Mouse (Mus musculus) forebrain, embryonic 10.5 days (tissue): ENCODE data around the gene Acsf3. TPM values are rescaled to one million over a fixed set of nuclear protein-coding genes. Genes with fewer than 3 reads are reported as not detected.

Experiments
- DNase-seq: peaks from one replicate; pipeline ENCODE4 v3.0.0-alpha.2; 2017; ENCODE audit warnings: low spot score; ENCODE audit errors: extremely low spot score
- H3K27ac ChIP-seq: fragments of 300-500 bp; sonication (generic); 2 replicates; pipeline ENCODE4 v1.5.1; 2016; ENCODE audit warnings: mild to moderate bottlenecking
- H3K27me3 ChIP-seq: fragments of 300-500 bp; sonication (generic); 2 replicates; pipeline ENCODE4 v1.6.1; 2016; ENCODE audit warnings: mild to moderate bottlenecking; ENCODE audit not compliant: poor library complexity, severe bottlenecking
- H3K36me3 ChIP-seq: fragments of 300-500 bp; sonication (generic); replicated peaks from 2 replicates; pipeline ENCODE4 v1.6.1; 2016; ENCODE audit warnings: mild to moderate bottlenecking, moderate library complexity
- H3K4me1 ChIP-seq: fragments of 300-500 bp; sonication (generic); 2 replicates; pipeline ENCODE4 v1.6.1; 2016
- H3K4me3 ChIP-seq: fragments of 300-500 bp; sonication (generic); 2 replicates; pipeline ENCODE4 v1.5.1; 2016; ENCODE audit warnings: mild to moderate bottlenecking, moderate library complexity
- H3K9me3 ChIP-seq: fragments of 300-500 bp; sonication (generic); 2 replicates; pipeline ENCODE4 v1.6.1; 2016; ENCODE audit warnings: mild to moderate bottlenecking, moderate library complexity
- WGBS: fragments of 180-500 bp; shearing (Covaris S2); methylation state at CpG from one replicate; pipeline ENCODE4 v1.1.7; 2016; 5-methylcytosine and 5-hydroxymethylcytosine counted together
- polyA plus RNA-seq: library from polyadenylated mRNA; unstranded; fragments of >200 nt; fragmentation: Nextera tagmentation; extraction: Ambion mirVana; gene quantifications from 2 replicates; pipeline ENCODE4 v1.2.1, GENCODE M21; 2016

Acsf3 gene
- 19.0 and 19.1 TPM in 2 replicates for polyA plus RNA-seq

DNA sequence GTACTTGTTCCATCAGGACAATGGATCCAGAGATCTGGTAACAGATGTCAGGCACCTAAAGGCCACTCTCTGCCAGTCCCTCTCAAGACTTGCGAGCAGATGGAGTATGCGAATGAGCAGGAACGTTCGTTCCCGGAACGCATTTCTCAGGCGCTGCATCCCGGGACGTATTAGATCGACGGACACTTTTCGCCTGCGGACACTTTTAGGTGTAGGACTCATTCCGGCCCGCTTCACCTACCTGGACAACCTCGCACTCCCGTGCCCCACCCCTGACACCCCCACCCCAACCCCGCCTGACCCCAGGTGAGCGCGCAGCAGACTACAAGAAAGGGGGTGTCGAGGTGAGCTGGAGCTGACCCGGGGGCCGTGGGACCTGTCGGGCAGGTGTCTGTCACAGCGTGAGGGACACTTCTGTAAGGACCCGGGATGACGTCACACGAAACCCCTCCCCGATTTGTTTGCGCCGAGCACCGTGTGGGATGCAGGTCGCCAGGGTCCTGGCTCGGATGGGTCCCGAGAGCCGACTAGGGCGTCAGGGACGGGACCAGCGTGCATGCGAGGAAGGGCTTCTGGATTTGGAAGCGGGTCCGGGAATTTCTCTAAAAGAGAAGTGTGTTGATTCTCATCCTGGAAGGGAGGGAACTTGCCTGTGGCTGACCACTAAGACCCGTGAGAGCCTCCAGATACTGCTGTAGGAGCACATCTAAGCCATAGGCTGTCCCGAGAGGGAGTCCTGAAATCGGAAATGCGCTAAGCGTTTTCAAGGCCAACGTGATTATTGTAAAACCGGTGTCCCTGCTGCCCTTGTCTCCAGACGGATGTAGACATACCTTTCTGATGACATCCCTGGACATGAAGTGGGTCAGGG lies at the start of gene Acsf3:
Gene Acsf3 (plus strand): TSS at position 202 of the 871 bp plus-strand sequence.
- peak within 1 kb of the TSS; percentile 86 for H3K27ac ChIP-seq
- peaks cover 3% of the 10 kb centered on the region for H3K36me3 ChIP-seq
- WGBS = 2% methylated on average over 50 of the region's 50 CpGs
- H3K9me3 ChIP-seq = no peaks in the 10 kb centered on the region
- H3K27me3 ChIP-seq = peaks cover 21% of the 10 kb centered on the region; the same call in 1 of the 2 replicates
- peak within 1 kb of the TSS; percentile 70 for H3K4me3 ChIP-seq
- peaks cover 15% of the 10 kb centered on the region for H3K4me1 ChIP-seq
- peak; percentile 76 for DNase-seq

DNA sequence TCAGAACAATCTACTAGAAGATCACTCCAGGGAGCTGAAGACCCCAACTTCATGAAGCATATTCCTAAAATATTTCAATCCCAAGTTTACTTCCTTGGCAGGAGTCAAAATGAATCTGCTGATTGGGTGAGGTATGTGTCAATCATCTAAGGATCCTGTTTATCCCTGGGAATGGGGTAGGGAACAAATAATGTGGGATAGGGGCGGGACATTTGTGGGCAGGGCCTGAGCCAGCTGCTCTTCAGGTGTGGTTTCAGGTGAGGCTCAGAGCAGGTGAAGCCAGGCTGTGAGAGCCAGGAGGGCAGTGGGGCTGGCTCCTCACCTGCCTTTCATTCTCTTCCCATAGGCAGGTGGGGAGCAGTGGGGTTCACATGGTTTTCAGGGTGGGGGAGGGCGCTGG lies 48.5 kb upstream of the Acsf3 start:
- no peak overlapping the region for H3K27ac ChIP-seq
- 61% methylated on average over 2 of the region's 2 CpGs for WGBS
- H3K4me1 ChIP-seq = peaks cover 12% of the 10 kb centered on the region

DNA sequence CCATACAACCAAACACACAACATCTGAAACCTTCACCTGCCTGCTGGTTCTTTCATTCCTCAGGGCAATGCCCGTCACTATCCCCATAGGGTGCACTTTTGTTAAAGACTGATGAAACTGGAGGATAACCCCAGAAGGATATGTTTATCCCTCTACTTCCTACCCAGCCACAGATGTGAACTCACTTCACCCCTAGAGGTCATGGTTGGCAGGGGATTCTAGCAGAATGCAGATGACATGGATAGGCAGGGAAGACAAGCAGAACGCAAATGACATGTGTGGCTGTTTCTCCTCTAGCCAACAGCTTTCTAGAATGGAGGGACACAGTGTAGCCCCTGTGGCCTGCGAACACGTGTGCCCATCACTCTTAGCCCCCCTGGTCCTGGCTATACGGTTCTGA lies 47.9 kb upstream of the Acsf3 start:
- 71% methylated on average over 5 of the region's 5 CpGs for WGBS
- Histone ChIP-seq H3K27ac (no peak overlapping the region), H3K4me1 (peaks cover 12% of the 10 kb centered on the region), H3K4me3 (no peak overlapping the region), H3K36me3 (no peaks in the 10 kb centered on the region), H3K27me3 (peaks cover 16% of the 10 kb centered on the region), H3K9me3 (no peaks in the 10 kb centered on the region)
- DNase-seq = no peak

More for the DNA sequence above, 48.5 kb upstream of the Acsf3 start:
- DNase-seq = no peak
- Histone ChIP-seq H3K36me3 (no peaks in the 10 kb centered on the region), H3K27me3 (peaks cover 22% of the 10 kb centered on the region), H3K4me3 (no peak overlapping the region), H3K9me3 (no peaks in the 10 kb centered on the region)

DNA sequence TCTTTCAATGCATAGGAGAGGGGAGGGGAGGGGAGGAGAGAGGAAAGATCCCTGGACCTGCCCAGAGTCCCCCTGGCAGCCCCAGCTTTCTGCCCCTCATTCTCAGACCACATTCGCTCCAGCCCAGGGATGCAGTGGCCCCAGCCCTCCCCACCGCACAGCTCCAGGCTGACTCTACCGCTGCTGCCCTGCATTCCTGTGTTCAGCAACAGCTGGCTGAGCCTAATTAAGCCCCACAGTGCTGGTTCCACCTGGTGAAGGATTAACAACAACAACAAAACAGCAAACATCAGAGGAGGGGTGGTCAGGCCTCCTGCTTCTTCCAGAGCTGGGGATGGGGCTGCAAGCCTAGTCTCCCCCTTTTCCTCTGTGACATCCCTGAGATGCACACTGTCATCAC lies 46.7 kb upstream of the Acsf3 start:
- Histone ChIP-seq H3K9me3 (no peaks in the 10 kb centered on the region), H3K27ac (no peak overlapping the region), H3K27me3 (peaks cover 11% of the 10 kb centered on the region), H3K36me3 (no peaks in the 10 kb centered on the region), H3K4me3 (no peak overlapping the region), H3K4me1 (peaks cover 12% of the 10 kb centered on the region)
- no peak for DNase-seq
- 14% methylated on average over 3 of the region's 3 CpGs for WGBS

DNA sequence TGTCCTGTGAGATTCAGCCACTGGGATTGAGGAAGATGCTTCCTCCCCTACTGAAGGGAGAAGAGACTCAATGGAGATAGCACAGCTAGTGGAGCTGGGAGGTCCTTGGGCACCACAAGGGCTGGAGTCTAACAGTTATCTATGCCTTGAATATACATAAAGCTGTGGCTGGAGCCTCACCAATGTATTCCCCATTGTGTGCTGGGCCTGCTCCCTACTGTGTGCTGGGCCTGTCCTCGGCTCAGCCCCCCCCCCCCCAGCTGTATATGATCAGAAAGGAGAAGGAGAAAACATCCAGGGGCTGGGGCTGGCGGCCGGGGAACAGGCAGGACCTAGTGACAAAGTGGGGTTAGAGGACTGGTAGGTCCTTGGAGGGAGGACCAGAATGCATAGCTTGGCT lies 40.2 kb upstream of the Acsf3 start:
- H3K27ac ChIP-seq = no peak overlapping the region
- no peak for DNase-seq

DNA sequence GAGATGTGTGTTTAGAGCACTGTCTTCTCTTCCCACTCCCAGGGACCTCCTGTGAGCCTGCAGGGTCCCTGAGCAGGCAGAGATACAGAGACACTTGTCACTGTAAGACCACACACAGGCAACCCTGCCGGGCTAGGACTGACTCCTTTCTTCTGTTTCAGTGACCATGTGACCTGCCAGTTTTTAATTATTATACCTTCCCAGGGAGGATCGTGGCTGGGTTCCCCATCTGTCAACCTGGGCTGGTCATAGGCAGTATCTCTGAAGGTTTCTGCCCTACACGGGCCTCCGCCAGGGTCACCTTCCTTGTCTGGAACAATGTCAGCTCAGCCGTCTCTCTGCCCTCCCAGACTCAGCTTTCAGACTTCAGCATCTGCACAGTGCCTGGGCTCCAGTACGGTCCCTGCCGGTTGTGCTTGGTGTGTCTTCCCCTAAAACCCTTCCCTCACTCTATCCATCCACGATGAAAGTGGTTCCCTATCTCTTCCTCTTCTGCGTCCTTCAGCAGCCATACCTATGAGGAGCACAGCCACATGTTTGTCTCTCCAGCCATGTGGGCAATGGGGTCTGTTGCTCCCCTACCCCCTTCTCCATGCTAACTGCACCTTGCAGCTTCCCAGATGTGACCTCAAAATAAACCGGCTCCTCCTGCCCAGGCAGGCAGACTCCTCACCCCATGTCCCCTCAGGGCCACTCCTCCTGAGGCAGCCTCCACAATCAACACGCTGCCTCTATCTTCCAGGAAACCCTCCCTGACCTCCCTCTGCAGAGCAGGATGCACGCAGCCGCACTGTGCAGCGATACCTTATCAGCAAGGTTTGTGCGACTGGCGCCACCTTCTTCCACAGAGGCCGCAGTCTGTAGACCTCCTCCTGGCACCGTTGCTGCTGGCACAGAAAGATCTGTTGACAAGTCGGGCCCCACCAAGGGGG lies 39.5 kb upstream of the Acsf3 start:
- peaks cover 41% of the 10 kb centered on the region for H3K4me1 ChIP-seq
- H3K4me3 ChIP-seq = no peak overlapping the region
- H3K36me3 ChIP-seq = no peaks in the 10 kb centered on the region
- H3K27me3 ChIP-seq = peaks cover 51% of the 10 kb centered on the region
- no peak for DNase-seq
- no peak overlapping the region for H3K27ac ChIP-seq
- no peaks in the 10 kb centered on the region for H3K9me3 ChIP-seq
- 67% methylated on average over 19 of the region's 19 CpGs for WGBS

More for the DNA sequence above, 40.2 kb upstream of the Acsf3 start:
- Histone ChIP-seq H3K4me1 (peaks cover 41% of the 10 kb centered on the region), H3K9me3 (no peaks in the 10 kb centered on the region), H3K4me3 (no peak overlapping the region), H3K27me3 (peaks cover 44% of the 10 kb centered on the region), H3K36me3 (no peaks in the 10 kb centered on the region)
- WGBS = 71% methylated on average over 3 of the region's 3 CpGs

DNA sequence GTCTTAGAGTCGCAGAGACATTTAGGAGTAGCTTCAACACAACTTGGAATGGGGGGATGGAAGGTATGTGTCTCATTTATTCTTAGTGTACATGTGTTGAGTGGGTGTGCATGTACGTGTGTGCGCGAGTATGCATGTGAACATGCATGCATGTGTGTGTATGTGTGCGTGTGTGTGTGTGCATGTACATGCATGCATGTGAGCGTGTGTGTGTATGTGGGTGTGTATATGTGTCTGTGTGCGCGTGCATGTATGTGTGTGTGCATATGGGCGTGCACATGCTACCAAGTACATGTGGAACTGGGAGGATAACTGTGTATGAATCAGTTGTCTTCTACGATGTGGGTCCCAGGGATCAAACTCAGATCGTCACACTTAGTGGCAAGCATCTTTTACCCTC lies 38.7 kb upstream of the Acsf3 start:
- Histone ChIP-seq H3K36me3 (no peaks in the 10 kb centered on the region), H3K4me1 (peaks cover 41% of the 10 kb centered on the region), H3K27ac (no peak overlapping the region), H3K27me3 (peaks cover 59% of the 10 kb centered on the region), H3K4me3 (no peak overlapping the region), H3K9me3 (no peaks in the 10 kb centered on the region)
- WGBS = 91% methylated on average over 11 of the region's 11 CpGs
- no peak for DNase-seq

DNA sequence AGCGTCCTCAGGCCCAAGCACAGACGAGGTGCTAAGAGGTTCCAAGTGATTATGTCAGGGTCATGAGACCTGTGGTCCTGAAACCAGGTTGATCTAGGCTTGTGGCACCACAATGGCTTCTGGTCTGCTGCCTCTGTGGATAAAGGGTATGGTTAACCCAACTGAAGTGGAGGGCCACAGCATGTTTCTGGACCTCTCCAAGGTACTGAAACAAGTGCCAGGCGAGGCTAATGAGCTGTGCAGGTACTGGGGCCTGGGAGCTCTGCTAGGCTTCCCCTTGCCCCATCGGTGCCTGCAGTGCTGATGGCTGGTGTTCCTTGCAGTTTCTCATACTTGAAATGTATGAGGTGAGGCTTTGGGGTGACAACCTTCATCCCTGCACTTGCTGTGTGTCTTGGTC lies 38.2 kb upstream of the Acsf3 start:
- WGBS = 45% methylated on average over 4 of the region's 4 CpGs
- Histone ChIP-seq H3K27me3 (peaks cover 63% of the 10 kb centered on the region), H3K9me3 (no peaks in the 10 kb centered on the region), H3K4me1 (peaks cover 45% of the 10 kb centered on the region), H3K36me3 (no peaks in the 10 kb centered on the region), H3K27ac (no peak overlapping the region), H3K4me3 (no peak overlapping the region)
- no peak for DNase-seq

DNA sequence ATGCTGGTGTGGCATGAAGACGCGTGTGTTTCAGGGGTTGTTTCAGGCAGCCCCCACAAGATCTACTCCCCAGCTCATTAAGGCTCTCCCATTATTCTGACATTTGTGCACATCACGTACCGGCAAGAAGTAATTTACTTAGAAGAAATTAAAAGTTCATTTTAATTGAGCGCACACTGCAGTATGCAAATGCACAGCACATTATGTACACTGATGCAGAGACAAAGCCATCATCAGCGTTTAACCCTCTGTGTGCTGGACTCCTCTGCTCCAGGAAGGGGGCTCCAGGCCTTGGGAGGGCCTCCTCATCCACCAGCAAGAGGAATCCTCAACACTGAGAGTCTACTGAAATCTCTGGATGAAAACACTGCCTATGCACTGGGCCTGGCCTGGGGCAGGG lies 37.4 kb upstream of the Acsf3 start:
- Histone ChIP-seq H3K4me3 (no peak overlapping the region), H3K27ac (no peak overlapping the region), H3K27me3 (peaks cover 72% of the 10 kb centered on the region), H3K36me3 (no peaks in the 10 kb centered on the region), H3K9me3 (no peaks in the 10 kb centered on the region), H3K4me1 (peaks cover 53% of the 10 kb centered on the region)
- 84% methylated on average over 6 of the region's 6 CpGs for WGBS
- DNase-seq = no peak

DNA sequence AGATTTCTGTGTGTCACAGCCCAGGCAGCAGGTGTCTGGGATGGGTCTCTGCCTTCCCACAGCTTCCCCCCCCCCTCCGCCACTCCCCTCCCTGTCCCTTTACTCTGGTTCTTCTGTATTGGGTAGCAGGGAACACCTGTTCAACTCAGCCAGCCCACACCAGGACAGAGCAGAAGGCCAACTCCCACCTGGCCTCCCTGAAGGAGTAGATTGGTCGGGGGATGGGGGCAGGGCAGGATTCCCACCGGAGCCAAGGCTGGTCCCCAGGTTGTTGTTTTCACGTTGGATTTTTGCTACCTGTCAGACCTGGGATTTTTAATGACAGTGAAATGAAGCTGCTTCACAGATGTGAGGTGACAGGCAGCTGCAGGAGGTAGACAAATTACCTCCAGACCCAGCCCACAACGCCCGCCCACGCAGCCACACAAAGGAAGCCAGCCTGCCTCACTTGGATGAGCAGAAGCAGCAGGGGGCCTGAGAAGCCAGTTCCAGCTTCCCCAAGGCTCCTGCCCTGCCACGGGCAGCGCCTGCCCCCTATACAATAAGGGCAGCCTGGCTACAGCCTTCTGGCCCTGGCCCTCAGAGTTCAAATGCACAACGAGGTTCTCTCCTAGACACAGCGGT lies 36.1 kb upstream of the Acsf3 start:
- peak overlapping the region; percentile 56 for H3K27ac ChIP-seq
- H3K4me1 ChIP-seq = peaks cover 55% of the 10 kb centered on the region
- peaks cover 80% of the 10 kb centered on the region for H3K27me3 ChIP-seq
- H3K36me3 ChIP-seq = no peaks in the 10 kb centered on the region
- 26% methylated on average over 11 of the region's 11 CpGs for WGBS
- H3K9me3 ChIP-seq = no peaks in the 10 kb centered on the region
- no peak overlapping the region for H3K4me3 ChIP-seq
- DNase-seq = no peak

DNA sequence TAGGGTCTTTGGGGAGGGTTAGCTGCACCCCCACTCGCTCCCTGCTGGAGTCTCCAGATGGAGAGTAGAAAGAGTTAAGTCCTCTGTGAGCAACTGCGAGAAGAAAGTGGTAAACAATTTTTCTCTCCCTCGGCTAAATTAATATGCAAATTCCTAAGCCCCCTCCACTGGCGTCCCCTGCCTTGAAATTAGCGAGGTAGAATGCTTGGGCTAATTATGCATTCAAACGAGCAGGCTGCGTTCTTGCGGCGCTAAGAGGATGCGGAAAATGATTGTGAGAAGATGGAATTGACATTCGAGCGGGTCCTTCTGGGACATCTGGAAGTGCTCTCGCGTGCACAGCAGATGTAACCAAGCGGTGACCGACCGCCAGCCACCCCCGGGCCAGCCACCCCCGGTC lies 32.8 kb upstream of the Acsf3 start:
- Histone ChIP-seq H3K4me1 (peaks cover 64% of the 10 kb centered on the region), H3K9me3 (no peaks in the 10 kb centered on the region), H3K27ac (peak overlapping the region; percentile 72; the same call in 1 of the 2 replicates), H3K4me3 (peak overlapping the region; percentile 5; the same call in 1 of the 2 replicates), H3K27me3 (peaks cover 97% of the 10 kb centered on the region), H3K36me3 (no peaks in the 10 kb centered on the region)
- no peak for DNase-seq
- 17% methylated on average over 19 of the region's 19 CpGs for WGBS

DNA sequence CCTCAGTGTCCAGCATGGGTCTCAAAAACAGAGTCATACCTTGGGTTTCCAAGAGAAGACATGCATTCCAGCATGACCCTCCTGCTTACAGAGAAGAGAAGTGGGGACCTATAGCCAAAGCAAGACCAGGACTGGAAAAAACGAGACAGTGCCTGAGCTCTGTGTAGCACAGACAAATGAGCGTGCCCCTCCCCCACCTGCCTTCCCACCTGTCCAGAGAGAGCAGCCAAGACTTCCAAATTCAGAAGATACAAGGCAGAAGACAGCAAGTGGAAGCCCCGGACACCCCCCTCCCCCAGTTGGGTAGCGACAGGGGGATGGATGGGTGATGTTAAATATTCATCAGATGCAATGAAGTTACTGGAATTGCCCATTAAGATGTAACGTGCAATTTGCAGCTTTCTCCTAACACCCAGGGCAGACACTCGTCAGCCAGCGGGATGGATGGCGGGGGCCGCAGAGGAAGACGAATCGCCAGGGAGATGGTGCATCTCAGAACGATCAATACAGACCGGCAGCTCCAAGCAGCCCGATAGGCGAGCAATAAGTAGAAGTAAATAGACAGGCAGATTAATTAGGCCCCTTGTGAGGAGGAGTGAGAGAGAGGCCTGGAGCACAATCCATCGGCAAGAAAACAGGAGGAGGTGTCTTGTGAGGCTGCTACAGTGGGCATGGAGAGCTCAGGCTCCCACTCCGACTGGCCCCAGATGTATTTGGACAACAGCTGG lies 30.1 kb upstream of the Acsf3 start:
- Histone ChIP-seq H3K27ac (peak overlapping the region; percentile 78), H3K27me3 (peaks cover 91% of the 10 kb centered on the region), H3K36me3 (no peaks in the 10 kb centered on the region), H3K4me3 (peak overlapping the region; percentile 31), H3K9me3 (no peaks in the 10 kb centered on the region), H3K4me1 (peaks cover 56% of the 10 kb centered on the region)
- 31% methylated on average over 17 of the region's 17 CpGs for WGBS
- DNase-seq = no peak
